Mouse (Mus musculus) testis, adult 2 months (tissue): ENCODE measurements around the gene Cdh23. TPM values are rescaled to one million over a fixed set of nuclear protein-coding genes. Genes with fewer than 3 reads are reported as not detected.

ENCODE experiments used
- H3K27ac ChIP-seq: fragments of 200-500 bp; 2 replicates; pipeline ENCODE4 v1.5.1; 2012; ENCODE audit warnings: low read depth, low read length; ENCODE audit not compliant: control insufficient read depth, insufficient read depth
- H3K27me3 ChIP-seq: fragments of 200-500 bp; 2 replicates; pipeline ENCODE4 v1.6.1; 2012; ENCODE audit warnings: mild to moderate bottlenecking, low read length, moderate library complexity; ENCODE audit not compliant: control insufficient read depth, insufficient read depth
- H3K36me3 ChIP-seq: fragments of 200-500 bp; 2 replicates; pipeline ENCODE4 v1.6.1; 2012; ENCODE audit warnings: mild to moderate bottlenecking, low read length; ENCODE audit not compliant: control insufficient read depth, insufficient read depth
- H3K4me1 ChIP-seq: fragments of 200-500 bp; 2 replicates; pipeline ENCODE4 v1.6.1; 2012; ENCODE audit warnings: low read length; ENCODE audit not compliant: control insufficient read depth, insufficient read depth
- H3K4me3 ChIP-seq: fragments of 200-500 bp; 2 replicates; pipeline ENCODE4 v1.5.1; 2012; ENCODE audit warnings: low read depth, mild to moderate bottlenecking, low read length, moderate library complexity, mixed read lengths; ENCODE audit not compliant: control insufficient read depth
- CTCF ChIP-seq: fragments of 200-500 bp; IDR thresholded peaks from 2 replicates; pipeline ENCODE4 v1.5.1; 2012; ENCODE audit warnings: low read depth, mild to moderate bottlenecking, inconsistent platforms, low read length, moderate library complexity; ENCODE audit not compliant: control insufficient read depth, insufficient read depth, insufficient replicate concordance
- POLR2A ChIP-seq: fragments of 200-500 bp; IDR thresholded peaks from 2 replicates; pipeline ENCODE4 v1.6.1; 2012; ENCODE audit warnings: low read depth, mild to moderate bottlenecking, inconsistent platforms, low read length, moderate library complexity; ENCODE audit not compliant: control insufficient read depth
- polyA plus RNA-seq: library from polyadenylated mRNA; depleted of rRNA; stranded (reverse); fragments of >200 nt; gene quantifications from 2 replicates; pipeline ENCODE4 v1.2.3, GENCODE M21; 2012; rRNA removed

Gene Cdh23
- polyA plus RNA-seq, 1 experiment, result 34.4 TPM

GRCm38 (mm10) chr10:60262386-60262785, 433.9 kb downstream of the Cdh23 start:
- Histone ChIP-seq H3K4me1 (peaks cover 2% of the 10 kb centered on the region; the same call in 1 of the 2 replicates), H3K27me3 (no peaks in the 10 kb centered on the region), H3K36me3 (no peaks in the 10 kb centered on the region), H3K4me3 (no peak overlapping the region), H3K27ac (peak overlapping the region; percentile 79)
- TF ChIP-seq POLR2A (0 out of 2 replicates have a peak, but pooled peaks have one; percentile 23), CTCF (no peak)

GRCm38 (mm10) chr10:60261530-60261929, 434.8 kb downstream of the Cdh23 start:
- Histone ChIP-seq H3K4me1 (peaks cover 2% of the 10 kb centered on the region; the same call in 1 of the 2 replicates), H3K36me3 (no peaks in the 10 kb centered on the region), H3K27me3 (no peaks in the 10 kb centered on the region), H3K4me3 (no peak overlapping the region), H3K27ac (no peak overlapping the region; the same call in 1 of the 2 replicates)
- no peak for TF ChIP-seq POLR2A
- no peak for TF ChIP-seq CTCF

- TF ChIP-seq POLR2A, result no peak
- no peaks in the 10 kb centered on the region for H3K36me3 ChIP-seq
- H3K27me3 ChIP-seq, result no peaks in the 10 kb centered on the region
- no peak overlapping the region for H3K27ac ChIP-seq
- H3K4me1 ChIP-seq, result peaks cover 2% of the 10 kb centered on the region; the same call in 1 of the 2 replicates
- no peak overlapping the region for H3K4me3 ChIP-seq
Measured at GRCm38 (mm10) chr10:60260557-60261294, 435.6 kb downstream of the Cdh23 start.

GRCm38 (mm10) chr10:60257261-60257825, 438.9 kb downstream of the Cdh23 start:
- Histone ChIP-seq H3K27ac (no peak overlapping the region), H3K4me3 (peak overlapping the region; percentile 28), H3K4me1 (no peaks in the 10 kb centered on the region), H3K36me3 (no peaks in the 10 kb centered on the region), H3K27me3 (no peaks in the 10 kb centered on the region)
- TF ChIP-seq CTCF, result no peak
- no peak for TF ChIP-seq POLR2A

GRCm38 (mm10) chr10:60256088-60256487, 440.2 kb downstream of the Cdh23 start:
- TF ChIP-seq POLR2A, result no peak
- TF ChIP-seq CTCF, result no peak
- H3K4me1 ChIP-seq, result no peaks in the 10 kb centered on the region
- no peaks in the 10 kb centered on the region for H3K36me3 ChIP-seq
- no peak overlapping the region for H3K4me3 ChIP-seq
- H3K27ac ChIP-seq, result no peak overlapping the region
- no peaks in the 10 kb centered on the region for H3K27me3 ChIP-seq

Other genes with a start within 250 kb of the Cdh23 start
- 66.1 and 66.3 TPM in 2 replicates for gene Slc29a3, start 56.3 kb upstream of the Cdh23 start, polyA plus RNA-seq
- 0.86 and 1.2 TPM in 2 replicates for gene Unc5b, start 135.1 kb upstream of the Cdh23 start, polyA plus RNA-seq